Mouse (Mus musculus): ENCODE measurements around the gene Sigirr. TPM values are rescaled to one million over a fixed set of nuclear protein-coding genes. Genes with fewer than 3 reads are reported as not detected.

The Sigirr gene
- polyA plus RNA-seq (2015; fragmentation: Nextera tagmentation; extraction: Ambion mirVana) = 12.6 and 14.0 TPM in 2 replicates

GRCm38 (mm10) chr7:141099911-141100691 lies at the start of gene Sigirr:
TSS of gene Sigirr (minus strand) at chr7:141100572.
- H3K4me1 ChIP-seq (replicated peaks; ENCODE audit: control insufficient read depth, insufficient read depth) = no peaks in the 10 kb centered on the region
- peak within 1 kb of the TSS; percentile 39 for H3K4me3 ChIP-seq (ENCODE audit: low read depth, low read length)
- peak within 1 kb of the TSS; percentile 79 for H3K4me2 ChIP-seq (replicated peaks; ENCODE audit: low read depth)
- under 1% methylated on average over 56 of the region's 56 CpGs for WGBS
- H3K27me3 ChIP-seq (ENCODE audit: control insufficient read depth, insufficient read depth, low read length) = no peaks in the 10 kb centered on the region
- no peaks in the 10 kb centered on the region for H3K36me3 ChIP-seq (ENCODE audit: control insufficient read depth, insufficient read depth, low read length)
- H3K9me3 ChIP-seq (ENCODE audit: control insufficient read depth, low read length) = no peaks in the 10 kb centered on the region
- H3K27ac ChIP-seq (replicated peaks) = peak within 1 kb of the TSS; percentile 67
- TF ChIP-seq EP300 (optimal IDR thresholded peaks at IDR 0.05) (no peak), CTCF (IDR thresholded peaks at IDR 0.05; ENCODE audit: low read depth) (0 out of 2 replicates have a peak, but pooled peaks have one; percentile 3)
- peak; percentile 74 for ATAC-seq (ENCODE audit: low FRiP score, low TSS enrichment)
- DNase-seq (ENCODE audit: low spot score) = peak; percentile 85
- peak within 1 kb of the TSS; percentile 56 for H3K9ac ChIP-seq (ENCODE audit: low read length)

- ATAC-seq (ENCODE audit: low FRiP score, low TSS enrichment) = peak; percentile 66
- H3K4me1 ChIP-seq (replicated peaks; ENCODE audit: control insufficient read depth, insufficient read depth) = no peaks in the 10 kb centered on the region
- no peak overlapping the region for H3K4me2 ChIP-seq (replicated peaks; ENCODE audit: low read depth)
- H3K4me3 ChIP-seq (ENCODE audit: low read depth, low read length) = no peak overlapping the region
- H3K9me3 ChIP-seq (ENCODE audit: control insufficient read depth, low read length) = no peaks in the 10 kb centered on the region
- H3K36me3 ChIP-seq (ENCODE audit: control insufficient read depth, insufficient read depth, low read length) = peaks cover 4% of the 10 kb centered on the region; the same call in 1 of the 2 replicates
- peak; percentile 37 for DNase-seq (ENCODE audit: low spot score)
- H3K27ac ChIP-seq (replicated peaks) = no peak overlapping the region
- no peaks in the 10 kb centered on the region for H3K27me3 ChIP-seq (ENCODE audit: control insufficient read depth, insufficient read depth, low read length)
- TF ChIP-seq CTCF (IDR thresholded peaks at IDR 0.05; ENCODE audit: low read depth) (no peak), EP300 (optimal IDR thresholded peaks at IDR 0.05) (no peak)
- H3K9ac ChIP-seq (ENCODE audit: low read length) = no peak overlapping the region
- WGBS = 62% methylated on average over 4 of the region's 4 CpGs
Observed at GRCm38 (mm10) chr7:141148639-141149038, 48.3 kb upstream of the Sigirr start.

GRCm38 (mm10) chr7:141147044-141147443 lies 46.7 kb upstream of the Sigirr start:
- Histone ChIP-seq H3K36me3 (ENCODE audit: control insufficient read depth, insufficient read depth, low read length) (no peaks in the 10 kb centered on the region; the same call in 1 of the 2 replicates), H3K4me2 (replicated peaks; ENCODE audit: low read depth) (no peak overlapping the region), H3K27me3 (ENCODE audit: control insufficient read depth, insufficient read depth, low read length) (no peaks in the 10 kb centered on the region), H3K27ac (replicated peaks) (no peak overlapping the region), H3K9me3 (ENCODE audit: control insufficient read depth, low read length) (no peaks in the 10 kb centered on the region), H3K4me3 (ENCODE audit: low read depth, low read length) (no peak overlapping the region), H3K9ac (ENCODE audit: low read length) (no peak overlapping the region), H3K4me1 (replicated peaks; ENCODE audit: control insufficient read depth, insufficient read depth) (no peaks in the 10 kb centered on the region)
- ATAC-seq (ENCODE audit: low FRiP score, low TSS enrichment) (no peak), DNase-seq (ENCODE audit: low spot score) (no peak)
- WGBS = 83% methylated on average over 6 of the region's 6 CpGs
- TF ChIP-seq CTCF (IDR thresholded peaks at IDR 0.05; ENCODE audit: low read depth) (no peak), EP300 (optimal IDR thresholded peaks at IDR 0.05) (no peak)

GRCm38 (mm10) chr7:141146043-141146595 lies 45.7 kb upstream of the Sigirr start:
- 89% methylated on average over 12 of the region's 12 CpGs for WGBS
- no peaks in the 10 kb centered on the region for H3K4me1 ChIP-seq (replicated peaks; ENCODE audit: control insufficient read depth, insufficient read depth)
- no peak overlapping the region for H3K4me3 ChIP-seq (ENCODE audit: low read depth, low read length)
- DNase-seq (ENCODE audit: low spot score) (no peak), ATAC-seq (ENCODE audit: low FRiP score, low TSS enrichment) (no peak)
- H3K9ac ChIP-seq (ENCODE audit: low read length) = no peak overlapping the region
- no peaks in the 10 kb centered on the region for H3K36me3 ChIP-seq (ENCODE audit: control insufficient read depth, insufficient read depth, low read length)
- no peaks in the 10 kb centered on the region for H3K27me3 ChIP-seq (ENCODE audit: control insufficient read depth, insufficient read depth, low read length)
- no peak overlapping the region for H3K27ac ChIP-seq (replicated peaks)
- no peak overlapping the region for H3K4me2 ChIP-seq (replicated peaks; ENCODE audit: low read depth)
- H3K9me3 ChIP-seq (ENCODE audit: control insufficient read depth, low read length) = no peaks in the 10 kb centered on the region
- TF ChIP-seq EP300 (optimal IDR thresholded peaks at IDR 0.05) = no peak
- no peak for TF ChIP-seq CTCF (IDR thresholded peaks at IDR 0.05; ENCODE audit: low read depth)

GRCm38 (mm10) chr7:141145403-141145802 lies 45.0 kb upstream of the Sigirr start:
- H3K4me2 ChIP-seq (replicated peaks; ENCODE audit: low read depth) = no peak overlapping the region
- no peak overlapping the region for H3K27ac ChIP-seq (replicated peaks)
- no peaks in the 10 kb centered on the region for H3K4me1 ChIP-seq (replicated peaks; ENCODE audit: control insufficient read depth, insufficient read depth)
- TF ChIP-seq CTCF (IDR thresholded peaks at IDR 0.05; ENCODE audit: low read depth) = no peak
- no peak for TF ChIP-seq EP300 (optimal IDR thresholded peaks at IDR 0.05)
- DNase-seq (ENCODE audit: low spot score) = no peak
- no peak for ATAC-seq (ENCODE audit: low FRiP score, low TSS enrichment)
- no peaks in the 10 kb centered on the region for H3K9me3 ChIP-seq (ENCODE audit: control insufficient read depth, low read length)
- 60% methylated on average over 1 of the region's 1 CpGs for WGBS
- no peaks in the 10 kb centered on the region for H3K27me3 ChIP-seq (ENCODE audit: control insufficient read depth, insufficient read depth, low read length)
- no peak overlapping the region for H3K4me3 ChIP-seq (ENCODE audit: low read depth, low read length)
- H3K36me3 ChIP-seq (ENCODE audit: control insufficient read depth, insufficient read depth, low read length) = no peaks in the 10 kb centered on the region
- no peak overlapping the region for H3K9ac ChIP-seq (ENCODE audit: low read length)

GRCm38 (mm10) chr7:141144650-141145049 lies 44.3 kb upstream of the Sigirr start:
- no peak overlapping the region for H3K4me2 ChIP-seq (replicated peaks; ENCODE audit: low read depth)
- DNase-seq (ENCODE audit: low spot score) = no peak
- TF ChIP-seq EP300 (optimal IDR thresholded peaks at IDR 0.05) (no peak), CTCF (IDR thresholded peaks at IDR 0.05; ENCODE audit: low read depth) (no peak)

More at GRCm38 (mm10) chr7:141144650-141145049, 44.3 kb upstream of the Sigirr start:
- H3K9me3 ChIP-seq (ENCODE audit: control insufficient read depth, low read length) = no peaks in the 10 kb centered on the region
- H3K36me3 ChIP-seq (ENCODE audit: control insufficient read depth, insufficient read depth, low read length) = no peaks in the 10 kb centered on the region
- 84% methylated on average over 3 of the region's 3 CpGs for WGBS
- no peak overlapping the region for H3K4me3 ChIP-seq (ENCODE audit: low read depth, low read length)
- H3K9ac ChIP-seq (ENCODE audit: low read length) = no peak overlapping the region
- H3K4me1 ChIP-seq (replicated peaks; ENCODE audit: control insufficient read depth, insufficient read depth) = no peaks in the 10 kb centered on the region
- no peaks in the 10 kb centered on the region for H3K27me3 ChIP-seq (ENCODE audit: control insufficient read depth, insufficient read depth, low read length)
- no peak for ATAC-seq (ENCODE audit: low FRiP score, low TSS enrichment)
- H3K27ac ChIP-seq (replicated peaks) = no peak overlapping the region

All from stomach, postnatal 0 days (tissue).